Mouse (Mus musculus) frontal cortex, postnatal 25 days (tissue): ENCODE data around the gene Pcgf5.

ENCODE experiments used
- DNase-seq, 2 experiments: peaks; one replicate each; pipeline ENCODE4 v3.0.0; 2022; ENCODE audit warnings: low spot score in 2 of 2

The Pcgf5 gene

GRCm38 (mm10) chr19:36348161-36348800 lies at the start of gene Pcgf5:
Gene Pcgf5 (plus strand): TSS chr19:36348309.
- DNase-seq = peak; percentile 39

GRCm38 (mm10) chr19:36305542-36305941 lies 42.6 kb upstream of the Pcgf5 start:
- no peak for DNase-seq

- no peak for DNase-seq
Observed at GRCm38 (mm10) chr19:36314010-36314409, 34.1 kb upstream of the Pcgf5 start.

- no peak for DNase-seq
Observed at GRCm38 (mm10) chr19:36319735-36320134, 28.4 kb upstream of the Pcgf5 start.

DNA sequence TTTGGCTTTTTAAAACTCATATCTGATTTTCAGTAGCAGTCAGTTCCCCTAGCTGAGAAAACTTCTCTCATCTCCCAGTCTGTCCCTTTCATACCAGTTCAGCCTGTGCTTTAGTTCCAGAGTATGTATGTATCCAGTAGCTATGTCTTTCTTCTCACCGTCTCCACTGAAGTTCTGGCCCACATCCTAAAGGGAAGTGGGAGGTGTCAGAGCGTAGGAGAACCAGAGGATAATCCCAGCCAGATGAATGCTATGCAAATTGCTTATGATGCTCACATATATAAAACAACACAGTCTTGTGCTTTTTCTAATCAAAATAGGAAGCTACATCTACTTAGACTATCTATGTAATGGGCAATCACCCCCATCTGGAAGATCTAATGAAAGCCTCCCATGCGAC lies 27.0 kb upstream of the Pcgf5 start:
- no peak for DNase-seq

DNA sequence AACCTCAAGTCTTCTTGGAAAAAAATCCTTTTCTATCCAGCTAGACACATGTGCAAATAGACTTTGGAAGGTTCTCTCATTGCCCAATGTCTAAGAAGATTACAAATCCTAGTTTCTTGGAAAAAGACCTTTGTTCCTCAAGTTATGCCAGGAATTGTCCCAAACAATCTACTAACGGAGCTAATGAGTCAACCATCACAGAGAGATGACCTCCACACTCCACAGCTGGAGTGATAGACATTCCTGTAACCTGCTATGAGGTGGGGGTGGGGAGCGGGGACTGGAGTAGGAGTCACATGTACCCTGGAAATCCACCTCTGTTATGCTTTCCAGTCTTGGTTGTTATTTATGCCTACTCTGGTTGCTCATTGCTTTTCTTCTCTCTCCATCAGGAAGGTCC lies 24.8 kb upstream of the Pcgf5 start:
- DNase-seq = no peak

DNA sequence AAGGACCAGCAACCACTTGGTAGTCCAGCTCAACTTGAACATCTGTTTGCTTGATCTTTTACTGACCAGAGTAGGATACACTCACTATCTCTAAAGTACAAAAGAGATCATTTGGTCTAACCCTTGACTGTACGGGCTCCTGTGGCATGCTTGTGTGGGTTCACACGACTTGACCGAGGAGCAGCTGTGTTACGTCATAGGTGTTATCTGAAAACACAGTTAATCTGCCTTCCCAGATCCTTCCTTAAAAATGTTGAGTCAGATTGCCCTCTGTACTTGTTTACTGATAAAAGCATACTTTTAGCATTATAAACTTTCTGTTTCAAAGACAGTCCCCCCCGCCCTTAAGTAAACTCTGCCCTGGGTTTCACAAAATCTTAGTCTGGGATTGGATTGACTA lies 19.4 kb upstream of the Pcgf5 start:
- no peak for DNase-seq

GRCm38 (mm10) chr19:36347376-36347775 lies 733 bp upstream of the Pcgf5 start:
- no peak for DNase-seq

GRCm38 (mm10) chr19:36347831-36348160 lies 313 bp upstream of the Pcgf5 start:
- DNase-seq = no peak

- peak; percentile 48 for DNase-seq
Observed at GRCm38 (mm10) chr19:36348801-36349486, 835 bp downstream of the Pcgf5 start.

- no peak for DNase-seq
Observed at GRCm38 (mm10) chr19:36349487-36349955, 1.4 kb downstream of the Pcgf5 start.

GRCm38 (mm10) chr19:36350181-36350580 lies 2.1 kb downstream of the Pcgf5 start:
- no peak for DNase-seq

DNA sequence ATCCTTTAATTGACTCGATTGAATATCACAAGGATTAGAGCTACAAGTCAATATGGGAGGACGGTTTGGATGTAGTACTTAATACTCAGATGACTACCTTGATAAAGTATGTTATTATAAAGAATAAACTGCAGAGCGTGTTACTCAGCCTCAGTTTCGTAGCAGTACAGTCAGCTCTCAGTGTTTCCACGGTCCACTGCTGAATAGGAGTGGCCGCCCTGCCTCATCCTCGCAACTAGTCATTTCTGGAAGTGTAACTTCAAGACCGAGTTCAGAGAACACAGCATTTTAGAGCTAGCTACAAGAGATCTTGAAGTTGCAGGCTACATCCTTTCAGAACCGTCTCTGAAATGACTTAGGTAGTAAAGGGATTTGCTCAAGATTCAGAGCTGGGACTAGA lies 2.8 kb downstream of the Pcgf5 start:
- DNase-seq = no peak

DNA sequence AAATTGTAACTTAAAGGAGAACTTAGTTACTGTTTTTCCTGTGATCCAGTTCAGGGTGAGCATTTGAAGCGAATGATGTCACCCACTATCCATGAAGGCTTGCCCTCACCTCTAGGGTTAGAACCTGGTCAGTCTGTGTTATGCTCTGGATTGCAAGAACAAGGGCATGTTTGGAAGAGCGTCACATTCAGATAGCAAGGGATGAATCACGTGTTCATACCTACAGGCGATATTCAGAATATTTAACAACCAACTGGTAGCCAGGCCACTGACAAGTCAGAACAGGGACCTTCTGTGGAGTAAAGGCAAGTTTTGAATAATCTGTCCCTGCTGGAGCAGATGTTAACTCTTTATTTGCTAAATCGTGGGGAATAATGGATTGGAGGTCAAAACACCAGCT lies 14.4 kb downstream of the Pcgf5 start:
- DNase-seq = no peak

DNA sequence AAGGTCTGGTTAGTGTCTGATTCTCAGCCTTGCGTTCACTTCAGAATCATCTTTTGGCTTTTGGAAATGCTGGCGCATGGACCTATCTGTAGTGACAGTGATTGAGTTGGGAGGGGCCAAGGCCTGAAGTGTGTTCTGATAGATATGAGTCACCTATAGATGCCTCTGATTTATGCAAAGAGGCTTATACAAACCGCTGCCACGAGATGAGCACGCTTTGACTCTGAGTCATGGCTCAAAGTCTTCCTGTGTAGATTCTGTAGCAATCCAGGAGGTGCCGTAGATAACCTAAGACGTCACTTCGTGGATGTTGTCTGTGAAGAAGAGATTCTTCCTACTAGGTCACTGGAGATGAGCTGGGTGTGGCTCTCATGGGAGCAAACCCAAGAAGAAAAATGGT lies 16.6 kb downstream of the Pcgf5 start:
- DNase-seq = no peak

DNA sequence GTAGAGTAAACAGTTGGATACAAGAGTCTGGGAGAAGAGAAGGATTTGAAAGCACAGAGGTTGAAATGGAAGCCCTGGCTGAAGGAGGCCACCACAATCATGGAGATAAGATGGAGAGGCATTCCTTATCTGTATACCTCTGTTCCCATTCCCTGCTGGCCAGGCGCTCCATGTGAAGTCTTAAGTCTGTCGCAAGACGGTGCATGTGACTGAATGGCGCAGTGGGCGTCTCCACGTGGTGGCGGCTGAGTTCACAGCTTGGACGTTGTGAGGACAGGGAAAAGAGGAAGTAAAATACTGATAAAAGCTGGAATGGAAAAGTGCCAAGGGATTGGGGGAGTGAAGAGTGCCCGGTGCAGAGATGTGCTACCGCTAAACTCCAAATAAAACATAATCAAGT lies 23.4 kb downstream of the Pcgf5 start:
- DNase-seq = no peak

DNA sequence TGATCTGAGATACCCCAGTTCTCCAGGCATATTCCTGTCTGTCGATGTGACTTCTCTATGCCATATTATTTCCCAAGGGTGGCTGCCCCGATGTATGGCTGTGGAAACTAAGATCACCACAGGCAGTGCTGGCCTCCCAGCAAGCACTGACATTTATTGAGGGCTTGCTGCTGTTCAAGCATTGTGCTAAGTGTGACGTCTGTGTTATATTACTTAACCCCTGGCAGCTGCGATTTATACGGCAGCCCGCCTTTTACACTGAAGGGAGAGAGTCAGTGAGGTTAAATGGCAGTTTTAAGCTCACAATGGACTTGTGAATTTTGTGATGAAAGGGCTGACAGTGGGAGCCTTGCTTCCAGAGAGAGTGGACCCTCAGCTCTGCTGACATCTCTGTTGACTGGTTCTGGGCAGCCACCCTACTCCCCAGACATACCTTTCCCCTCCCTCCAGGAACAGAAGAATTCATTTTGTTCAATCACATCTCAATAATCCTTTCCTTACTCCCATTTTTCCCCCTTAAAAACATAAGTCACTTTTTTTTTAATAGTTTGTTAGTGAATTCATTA lies 25.0 kb downstream of the Pcgf5 start:
- DNase-seq = no peak

- DNase-seq = no peak
Observed at GRCm38 (mm10) chr19:36375200-36375783, 27.2 kb downstream of the Pcgf5 start.

GRCm38 (mm10) chr19:36377729-36378128 lies 29.6 kb downstream of the Pcgf5 start:
- no peak for DNase-seq

- DNase-seq = no peak
Observed at GRCm38 (mm10) chr19:36378511-36379232, 30.6 kb downstream of the Pcgf5 start.

- no peak for DNase-seq
Observed at GRCm38 (mm10) chr19:36382901-36383300, 34.8 kb downstream of the Pcgf5 start.

DNA sequence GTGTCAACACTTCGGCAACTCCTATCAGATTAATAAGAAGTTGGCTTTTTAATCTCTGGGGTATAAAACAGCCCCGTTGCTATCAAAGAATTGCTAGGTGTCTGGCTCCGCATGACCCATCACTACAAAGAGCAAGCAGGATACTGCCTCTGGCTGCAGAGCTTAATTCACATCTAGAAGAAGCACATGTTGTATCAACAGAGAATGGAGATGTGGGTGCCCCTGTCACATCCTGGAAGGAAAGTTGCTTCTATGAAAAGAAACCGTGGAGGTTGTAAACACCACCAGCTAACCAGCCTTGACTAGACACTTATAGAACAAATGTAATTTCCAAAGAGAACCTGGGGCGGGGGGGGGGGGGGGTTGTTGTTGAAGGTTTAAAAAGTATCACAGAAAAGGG lies 35.9 kb downstream of the Pcgf5 start:
- DNase-seq = no peak
